Mouse (Mus musculus): ENCODE measurements around the gene 4930558K02Rik.

Gene 4930558K02Rik

GRCm38 (mm10) chr1:161951009-161951779, 28.2 kb downstream of the 4930558K02Rik start:
- DNase-seq = no peak

- DNase-seq = no peak
Observed at GRCm38 (mm10) chr1:161942082-161942481, 37.4 kb downstream of the 4930558K02Rik start.

GRCm38 (mm10) chr1:161932286-161932685, 47.1 kb downstream of the 4930558K02Rik start:
- DNase-seq = no peak

- no peak for DNase-seq
Observed at GRCm38 (mm10) chr1:161931817-161932216, 47.6 kb downstream of the 4930558K02Rik start.

- no peak for DNase-seq
Observed at GRCm38 (mm10) chr1:161931313-161931712, 48.1 kb downstream of the 4930558K02Rik start.

GRCm38 (mm10) chr1:161927976-161928375, 51.5 kb downstream of the 4930558K02Rik start:
- no peak for DNase-seq

GRCm38 (mm10) chr1:161925281-161925805, 54.1 kb downstream of the 4930558K02Rik start:
- no peak for DNase-seq

GRCm38 (mm10) chr1:161924321-161924720, 55.1 kb downstream of the 4930558K02Rik start:
- no peak for DNase-seq

- DNase-seq = no peak
Observed at GRCm38 (mm10) chr1:161921928-161922327, 57.5 kb downstream of the 4930558K02Rik start.

- no peak for DNase-seq
Observed at GRCm38 (mm10) chr1:161920475-161921454, 58.7 kb downstream of the 4930558K02Rik start.

GRCm38 (mm10) chr1:161919594-161919993, 59.8 kb downstream of the 4930558K02Rik start:
- DNase-seq = no peak

GRCm38 (mm10) chr1:161918682-161919372, 60.6 kb downstream of the 4930558K02Rik start:
- no peak for DNase-seq

- no peak for DNase-seq
Observed at GRCm38 (mm10) chr1:161917940-161918484, 61.4 kb downstream of the 4930558K02Rik start.

GRCm38 (mm10) chr1:161916036-161916435, 63.4 kb downstream of the 4930558K02Rik start:
- no peak for DNase-seq

- DNase-seq = no peak
Observed at GRCm38 (mm10) chr1:161913648-161913984, 65.8 kb downstream of the 4930558K02Rik start.

GRCm38 (mm10) chr1:161912940-161913647, 66.3 kb downstream of the 4930558K02Rik start:
- no peak for DNase-seq

- DNase-seq = no peak
Observed at GRCm38 (mm10) chr1:161909074-161909473, 70.4 kb downstream of the 4930558K02Rik start.

- DNase-seq = no peak
Observed at GRCm38 (mm10) chr1:161907795-161908457, 71.5 kb downstream of the 4930558K02Rik start.

- DNase-seq = no peak
Observed at GRCm38 (mm10) chr1:161907111-161907510, 72.3 kb downstream of the 4930558K02Rik start.

- DNase-seq = no peak
Observed at GRCm38 (mm10) chr1:161902692-161903452, 76.6 kb downstream of the 4930558K02Rik start.
